Mouse (Mus musculus) forebrain, embryonic 13.5 days (tissue): ENCODE measurements at regions not wholly inside any gene's neighbourhood (a gene's known extent, or its start where the extent isn't known, plus 50 kb on each side); places are given as distances from the start of the nearest gene placed in this dataset.

ENCODE experiments used
- ATAC-seq: fragments of 200-750 bp; cut with Nextera tagmentation; 2 replicates; pipeline ENCODE4 v1.8.0; 2017
- H3K27ac ChIP-seq: fragments of 300-500 bp; sonication (generic); 2 replicates; pipeline ENCODE4 v1.5.1; 2015; ENCODE audit warnings: inconsistent platforms, mild to moderate bottlenecking, moderate library complexity
- H3K27me3 ChIP-seq: fragments of 300-500 bp; sonication (generic); 2 replicates; pipeline ENCODE4 v1.6.1; 2015; ENCODE audit warnings: mild to moderate bottlenecking, inconsistent platforms
- H3K36me3 ChIP-seq: fragments of 300-500 bp; sonication (generic); 2 replicates; pipeline ENCODE4 v1.6.1; 2015; ENCODE audit warnings: mild to moderate bottlenecking, inconsistent platforms; ENCODE audit not compliant: poor library complexity, severe bottlenecking
- H3K4me1 ChIP-seq: fragments of 300-500 bp; sonication (generic); 2 replicates; pipeline ENCODE4 v1.6.1; 2015; ENCODE audit warnings: inconsistent platforms
- H3K4me2 ChIP-seq: fragments of 300-500 bp; sonication (generic); 2 replicates; pipeline ENCODE4 v1.6.1; 2015; ENCODE audit warnings: inconsistent platforms, mild to moderate bottlenecking, moderate library complexity
- H3K4me3 ChIP-seq: fragments of 300-500 bp; sonication (generic); 2 replicates; pipeline ENCODE4 v1.5.1; 2015; ENCODE audit warnings: mild to moderate bottlenecking, inconsistent platforms
- H3K9ac ChIP-seq: fragments of 300-500 bp; sonication (generic); 2 replicates; pipeline ENCODE4 v1.6.1; 2015; ENCODE audit warnings: mild to moderate bottlenecking, inconsistent platforms
- H3K9me3 ChIP-seq: fragments of 300-500 bp; sonication (generic); replicated peaks from 2 replicates; pipeline ENCODE4 v1.6.1; 2016; ENCODE audit warnings: inconsistent platforms
- WGBS: fragments of 180-500 bp; shearing (Covaris S2); methylation state at CpG from one replicate; pipeline ENCODE4 v1.1.7; 2015; 5-methylcytosine and 5-hydroxymethylcytosine counted together

DNA sequence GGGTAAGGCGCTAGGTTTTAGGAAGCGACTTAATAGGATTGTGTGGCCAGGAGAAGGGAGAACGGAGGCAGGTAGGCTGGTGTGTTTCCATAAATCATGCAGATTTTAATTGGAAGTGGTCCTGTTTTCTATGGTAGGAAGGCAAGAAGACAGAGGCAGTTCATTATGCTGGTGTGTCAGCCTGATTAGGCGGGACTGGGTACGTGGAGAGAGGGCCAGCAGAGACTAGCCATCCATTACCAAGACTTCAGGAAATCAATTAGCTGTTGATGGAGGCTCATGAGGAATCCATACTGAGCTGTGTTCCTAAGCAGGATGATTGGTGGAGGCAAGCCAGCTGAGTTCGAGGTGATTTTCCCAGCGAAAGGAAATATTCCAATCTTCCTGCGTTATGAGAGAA is 261.3 kb upstream of the Dynlrb2 start:
- Histone ChIP-seq H3K27ac (no peak overlapping the region), H3K36me3 (no peaks in the 10 kb centered on the region), H3K9ac (no peak overlapping the region), H3K4me1 (peaks cover 21% of the 10 kb centered on the region; the same call in 1 of the 2 replicates), H3K4me2 (no peak overlapping the region), H3K27me3 (peaks cover 18% of the 10 kb centered on the region), H3K4me3 (no peak overlapping the region), H3K9me3 (no peaks in the 10 kb centered on the region)
- no peak for ATAC-seq
- WGBS, result 54% methylated on average over 8 of the region's 8 CpGs

DNA sequence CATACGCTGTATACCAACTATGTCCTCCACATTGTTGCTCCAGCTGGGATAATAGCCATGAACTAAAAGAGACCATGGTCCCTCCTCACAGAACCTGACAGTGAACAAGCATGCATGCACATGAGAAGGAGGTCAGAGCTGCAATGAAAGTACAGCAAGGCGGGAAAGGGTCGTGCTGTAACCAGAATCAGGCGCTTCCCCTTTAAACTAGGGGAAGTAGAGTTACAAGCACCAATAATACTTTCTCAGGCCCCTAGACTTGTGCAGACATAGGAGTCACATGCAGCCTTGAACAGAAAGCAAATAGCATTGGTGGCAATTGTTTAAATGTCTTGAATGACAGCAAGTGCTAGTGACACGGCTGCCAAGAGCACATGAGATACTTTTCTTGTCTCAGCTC is 261.8 kb upstream of the Dynlrb2 start:
- ATAC-seq, result no peak

GRCm38 (mm10) chr8:116241987-116242242 is 262.9 kb upstream of the Dynlrb2 start:
- 91% methylated on average over 5 of the region's 5 CpGs for WGBS
- ATAC-seq, result no peak
- peaks cover 21% of the 10 kb centered on the region; the same call in 1 of the 2 replicates for H3K4me1 ChIP-seq
- H3K27ac ChIP-seq, result no peak overlapping the region
- peaks cover 28% of the 10 kb centered on the region for H3K27me3 ChIP-seq
- H3K36me3 ChIP-seq, result no peaks in the 10 kb centered on the region
- no peaks in the 10 kb centered on the region for H3K9me3 ChIP-seq
- no peak overlapping the region for H3K4me2 ChIP-seq
- no peak overlapping the region for H3K4me3 ChIP-seq
- no peak overlapping the region for H3K9ac ChIP-seq

More for the DNA sequence above, 261.8 kb upstream of the Dynlrb2 start:
- Histone ChIP-seq H3K36me3 (no peaks in the 10 kb centered on the region), H3K4me2 (no peak overlapping the region), H3K4me3 (no peak overlapping the region), H3K9me3 (no peaks in the 10 kb centered on the region), H3K4me1 (peaks cover 21% of the 10 kb centered on the region; the same call in 1 of the 2 replicates), H3K27me3 (peaks cover 19% of the 10 kb centered on the region), H3K27ac (no peak overlapping the region), H3K9ac (no peak overlapping the region)
- whole genome bisulfite sequencing, result 75% methylated on average over 5 of the region's 5 CpGs

DNA sequence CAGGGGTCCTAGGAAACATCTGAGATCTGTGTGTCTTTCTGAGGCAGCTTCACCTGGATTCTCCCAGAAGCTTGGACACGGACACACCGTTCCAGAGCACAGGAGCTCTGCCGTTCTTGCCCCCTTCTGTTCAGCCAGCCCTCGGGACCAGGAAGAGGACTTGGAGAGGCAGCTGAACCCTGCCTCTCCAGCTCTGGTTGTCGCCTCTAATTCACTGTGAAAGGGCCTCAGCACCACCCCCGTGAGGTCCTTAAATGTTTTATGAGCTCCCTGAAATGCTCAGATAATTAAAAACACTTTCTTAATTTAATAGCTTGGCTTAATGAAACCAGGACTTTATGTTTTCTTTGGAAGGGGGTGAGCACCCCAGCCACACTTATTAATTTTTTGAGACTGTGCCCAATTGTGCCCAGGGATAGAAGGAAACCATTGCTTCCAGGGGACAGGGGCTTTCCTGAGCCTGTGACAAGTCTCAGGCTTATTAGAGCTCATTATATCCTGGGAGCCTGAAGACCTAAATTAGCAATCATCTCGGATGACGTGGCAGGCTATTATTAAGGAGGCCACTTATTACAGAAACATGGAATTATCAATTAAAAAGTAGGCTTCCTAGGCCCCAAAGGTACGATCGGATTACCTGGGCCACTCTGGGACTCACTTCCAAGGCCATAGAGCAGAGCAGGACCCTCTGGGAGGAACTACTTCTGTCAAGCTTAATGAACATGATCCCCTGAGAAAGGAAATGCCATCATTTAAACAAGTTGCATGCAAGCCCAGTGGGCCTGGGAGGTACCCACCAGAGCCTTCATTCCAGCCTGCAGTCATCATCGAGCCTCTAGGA is 263.4 kb upstream of the Dynlrb2 start:
- peaks cover 21% of the 10 kb centered on the region; the same call in 1 of the 2 replicates for H3K4me1 ChIP-seq
- H3K9ac ChIP-seq, result no peak overlapping the region
- H3K9me3 ChIP-seq, result no peaks in the 10 kb centered on the region
- H3K4me2 ChIP-seq, result no peak overlapping the region
- H3K4me3 ChIP-seq, result no peak overlapping the region
- 45% methylated on average over 11 of the region's 11 CpGs for WGBS
- no peak overlapping the region for H3K27ac ChIP-seq
- ATAC-seq, result no peak
- peaks cover 34% of the 10 kb centered on the region for H3K27me3 ChIP-seq
- no peaks in the 10 kb centered on the region for H3K36me3 ChIP-seq

- Histone ChIP-seq H3K4me3 (no peak overlapping the region), H3K9me3 (no peaks in the 10 kb centered on the region), H3K27me3 (peaks cover 44% of the 10 kb centered on the region), H3K4me1 (peaks cover 19% of the 10 kb centered on the region; the same call in 1 of the 2 replicates), H3K9ac (no peak overlapping the region), H3K4me2 (no peak overlapping the region), H3K27ac (no peak overlapping the region), H3K36me3 (no peaks in the 10 kb centered on the region)
- WGBS, result 91% methylated on average over 1 of the region's 1 CpGs
- no peak for ATAC-seq
Observed at GRCm38 (mm10) chr8:116238670-116239069, 266.1 kb upstream of the Dynlrb2 start.

DNA sequence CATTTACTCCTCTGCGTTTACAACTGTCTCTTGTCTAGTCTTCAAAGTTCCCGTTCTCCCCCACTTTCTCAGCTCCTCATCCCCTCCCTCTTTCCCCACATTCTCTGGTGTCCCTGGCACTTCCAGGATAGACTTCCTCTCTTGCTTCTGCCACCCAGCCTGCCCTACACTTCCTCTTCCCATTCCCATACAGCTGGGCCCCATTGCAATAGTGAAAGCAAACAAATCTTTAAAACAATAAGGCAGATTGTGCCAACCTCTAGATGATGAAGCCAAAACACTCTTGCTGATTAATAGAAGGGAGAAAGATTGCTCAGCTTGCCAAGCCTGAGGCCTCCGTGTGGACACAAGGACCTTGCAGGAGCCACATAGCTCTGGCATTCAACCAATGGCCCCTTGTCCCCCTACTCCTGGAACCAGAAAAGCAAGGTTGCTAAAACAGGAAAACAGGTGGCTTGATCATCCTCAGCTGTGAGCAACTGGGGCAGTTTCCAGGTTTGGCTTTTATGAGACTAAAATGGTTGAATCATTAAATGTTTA is 267.1 kb upstream of the Dynlrb2 start:
- Histone ChIP-seq H3K4me3 (no peak overlapping the region), H3K9ac (no peak overlapping the region), H3K9me3 (no peaks in the 10 kb centered on the region), H3K4me1 (0 out of 2 replicates have a peak, but pooled peaks cover 11% of the 10 kb centered on the region), H3K4me2 (no peak overlapping the region), H3K27me3 (peaks cover 42% of the 10 kb centered on the region; the same call in 1 of the 2 replicates), H3K36me3 (no peaks in the 10 kb centered on the region), H3K27ac (no peak overlapping the region)
- no peak for ATAC-seq
- 74% methylated on average over 3 of the region's 3 CpGs for WGBS

- Histone ChIP-seq H3K27ac (no peak overlapping the region), H3K36me3 (no peaks in the 10 kb centered on the region), H3K9me3 (no peaks in the 10 kb centered on the region), H3K4me3 (no peak overlapping the region), H3K27me3 (peaks cover 12% of the 10 kb centered on the region), H3K4me2 (no peak overlapping the region), H3K4me1 (peaks cover 8% of the 10 kb centered on the region; the same call in 1 of the 2 replicates), H3K9ac (no peak overlapping the region)
- peak; percentile 88; the same call in 1 of the 2 replicates for ATAC-seq
- WGBS, result 2% methylated on average over 5 of the region's 5 CpGs
Observed at GRCm38 (mm10) chr8:116229654-116230136, 275.1 kb upstream of the Dynlrb2 start.

DNA sequence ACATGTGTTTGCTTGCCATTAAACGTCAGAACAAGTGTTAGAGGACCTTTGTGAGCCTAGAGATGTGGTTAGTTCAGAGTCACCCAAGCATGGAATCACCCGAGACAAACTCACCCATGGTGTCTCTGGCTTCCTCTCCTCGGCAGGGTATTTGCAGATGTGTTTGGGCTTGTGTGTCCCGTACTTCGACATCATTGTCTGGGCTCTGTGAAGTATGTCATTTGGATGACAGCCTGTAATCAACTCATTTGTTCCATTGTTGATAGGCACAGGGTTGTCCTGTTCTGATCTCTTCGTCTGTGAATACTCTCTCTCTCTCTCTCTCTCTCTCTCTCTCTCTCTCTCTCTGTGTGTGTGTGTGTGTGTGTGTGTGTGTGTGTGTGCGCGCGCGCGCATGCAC is 277.8 kb upstream of the Dynlrb2 start:
- H3K9ac ChIP-seq, result no peak overlapping the region
- peaks cover 7% of the 10 kb centered on the region for H3K27me3 ChIP-seq
- H3K4me2 ChIP-seq, result no peak overlapping the region
- H3K4me3 ChIP-seq, result no peak overlapping the region
- H3K4me1 ChIP-seq, result peaks cover 8% of the 10 kb centered on the region; the same call in 1 of the 2 replicates
- H3K36me3 ChIP-seq, result no peaks in the 10 kb centered on the region
- H3K27ac ChIP-seq, result no peak overlapping the region
- ATAC-seq, result 0 out of 2 replicates have a peak, but pooled peaks have one; percentile 27
- H3K9me3 ChIP-seq, result no peaks in the 10 kb centered on the region
- 68% methylated on average over 11 of the region's 11 CpGs for WGBS

GRCm38 (mm10) chr8:116223235-116223634 is 281.5 kb upstream of the Dynlrb2 start:
- Histone ChIP-seq H3K27me3 (no peaks in the 10 kb centered on the region), H3K4me3 (no peak overlapping the region), H3K4me1 (no peaks in the 10 kb centered on the region), H3K9me3 (no peaks in the 10 kb centered on the region), H3K27ac (no peak overlapping the region), H3K4me2 (no peak overlapping the region), H3K36me3 (no peaks in the 10 kb centered on the region), H3K9ac (no peak overlapping the region)
- 96% methylated on average over 2 of the region's 2 CpGs for WGBS
- ATAC-seq, result no peak

- Histone ChIP-seq H3K4me2 (no peak overlapping the region), H3K36me3 (no peaks in the 10 kb centered on the region), H3K4me1 (no peaks in the 10 kb centered on the region), H3K27ac (no peak overlapping the region), H3K4me3 (no peak overlapping the region), H3K27me3 (no peaks in the 10 kb centered on the region), H3K9me3 (no peaks in the 10 kb centered on the region), H3K9ac (no peak overlapping the region)
- ATAC-seq, result no peak
- WGBS, result 85% methylated on average over 5 of the region's 5 CpGs
Observed at GRCm38 (mm10) chr8:116215909-116216308, 288.9 kb upstream of the Dynlrb2 start.

GRCm38 (mm10) chr8:116215286-116215860 is 289.4 kb upstream of the Dynlrb2 start:
- Histone ChIP-seq H3K36me3 (no peaks in the 10 kb centered on the region), H3K9ac (no peak overlapping the region), H3K9me3 (no peaks in the 10 kb centered on the region), H3K27me3 (no peaks in the 10 kb centered on the region), H3K4me1 (no peaks in the 10 kb centered on the region), H3K4me3 (no peak overlapping the region), H3K27ac (no peak overlapping the region), H3K4me2 (no peak overlapping the region)
- ATAC-seq, result no peak
- 82% methylated on average over 5 of the region's 5 CpGs for WGBS

DNA sequence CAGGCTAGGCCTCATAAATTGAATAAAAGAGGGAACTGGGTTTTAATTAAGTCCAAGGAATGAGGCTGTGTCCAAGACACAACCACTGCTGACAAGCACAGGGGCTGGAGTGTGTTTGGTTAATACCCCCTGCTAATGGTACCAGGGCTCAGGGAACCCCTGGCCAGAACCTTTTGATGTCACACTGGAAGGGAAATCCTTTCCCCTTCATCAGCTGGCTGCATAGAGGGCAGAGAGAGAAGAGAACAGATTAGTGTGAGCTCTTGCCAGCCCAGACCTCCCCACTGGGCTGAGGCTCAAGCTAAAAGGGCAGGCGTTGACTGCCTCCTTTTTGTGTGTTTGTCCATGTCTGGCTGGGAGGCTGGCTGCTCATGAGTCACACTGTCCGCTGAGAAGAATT is 301.1 kb upstream of the Dynlrb2 start:
- Histone ChIP-seq H3K4me1 (peaks cover 17% of the 10 kb centered on the region), H3K4me2 (no peak overlapping the region), H3K27me3 (no peaks in the 10 kb centered on the region; the same call in 1 of the 2 replicates), H3K4me3 (no peak overlapping the region), H3K9me3 (peaks cover 7% of the 10 kb centered on the region; the same call in 1 of the 2 replicates), H3K27ac (peak overlapping the region; percentile 68), H3K9ac (no peak overlapping the region), H3K36me3 (no peaks in the 10 kb centered on the region)
- WGBS, result 8% methylated on average over 2 of the region's 2 CpGs
- peak; percentile 89 for ATAC-seq
